In the genomic region with DNA sequence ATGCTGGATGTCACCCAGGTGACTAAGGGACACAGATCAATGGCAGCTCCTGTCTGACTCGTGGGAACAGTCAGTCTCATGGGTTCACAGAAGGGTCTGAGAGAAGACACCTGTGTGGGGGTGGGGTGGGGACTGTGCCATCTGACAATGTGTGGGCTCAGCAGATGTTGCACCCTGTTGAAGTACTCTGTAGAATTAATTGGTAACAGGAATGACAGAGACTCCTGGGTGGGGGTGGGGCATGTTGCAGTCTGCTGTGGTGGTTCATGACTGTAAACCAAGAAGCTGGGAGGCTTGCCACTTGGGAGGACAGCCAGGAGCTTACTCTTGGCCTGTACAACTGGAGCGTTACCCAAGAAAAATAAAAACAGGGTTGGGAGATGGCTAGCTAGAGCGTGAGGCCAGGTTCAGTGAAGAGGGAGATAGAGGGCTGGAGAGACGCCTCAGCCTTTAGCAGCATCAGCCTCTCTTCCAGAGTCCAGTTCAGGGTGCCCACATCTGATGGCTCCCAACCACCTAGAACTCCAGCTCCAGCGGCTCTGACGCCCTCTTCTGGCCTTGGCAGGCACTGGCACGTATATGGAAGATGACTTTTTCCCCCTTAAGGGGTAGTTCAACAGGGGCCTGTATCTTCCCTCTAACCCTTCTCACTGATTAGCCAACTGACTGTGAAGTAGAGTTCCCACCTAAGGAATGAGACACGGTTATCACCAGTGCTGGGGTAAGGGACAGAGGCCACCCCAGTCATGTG, we compare ENCODE assay signal across 8 mouse cellular contexts. TPM values are rescaled to one million over a fixed set of nuclear protein-coding genes. Genes with fewer than 3 reads are reported as not detected.
A peak's percentile ranks its signal among the peaks of the same experiment; 100 is the strongest.
DNase-seq lines count a peak whose midpoint lies in the region; ATAC-seq lines count a peak whose summit lies in the region.

No protein-coding gene starts in this region.

- H3K9me3 ChIP-seq in embryonic facial prominence, embryonic 11.5 days (replicated peaks; ENCODE audit: control insufficient read depth, low read length) = no peaks in the 10 kb centered on the region
- no peaks in the 10 kb centered on the region for H3K9me3 ChIP-seq in embryonic facial prominence, embryonic 10.5 days
- H3K9me3 ChIP-seq in lung, embryonic 16.5 days (ENCODE audit: control insufficient read depth, low read length) = no peaks in the 10 kb centered on the region

- no peaks in the 10 kb centered on the region for H3K27me3 ChIP-seq in embryonic facial prominence, embryonic 11.5 days (ENCODE audit: control insufficient read depth, insufficient read depth, low read length)
- H3K27me3 ChIP-seq in embryonic facial prominence, embryonic 10.5 days (replicated peaks; ENCODE audit: low read depth, poor library complexity, severe bottlenecking) = 0 out of 2 replicates have a peak, but pooled peaks cover 8% of the 10 kb centered on the region
- no peaks in the 10 kb centered on the region for H3K27me3 ChIP-seq in lung, embryonic 16.5 days (ENCODE audit: control insufficient read depth, insufficient read depth, low read depth, low read length)

- no peaks in the 10 kb centered on the region; the same call in 1 of the 2 replicates for H3K4me1 ChIP-seq in embryonic facial prominence, embryonic 11.5 days (ENCODE audit: control insufficient read depth, insufficient read depth, low read length)
- H3K4me1 ChIP-seq in embryonic facial prominence, embryonic 10.5 days = peaks cover 19% of the 10 kb centered on the region
- no peaks in the 10 kb centered on the region for H3K4me1 ChIP-seq in lung, embryonic 16.5 days (replicated peaks; ENCODE audit: control insufficient read depth, insufficient read depth, low read length)

- no peaks in the 10 kb centered on the region for H3K36me3 ChIP-seq in embryonic facial prominence, embryonic 11.5 days (replicated peaks; ENCODE audit: control insufficient read depth, insufficient read depth, low read depth, low read length)
- H3K36me3 ChIP-seq in embryonic facial prominence, embryonic 10.5 days (replicated peaks) = no peaks in the 10 kb centered on the region
- no peaks in the 10 kb centered on the region for H3K36me3 ChIP-seq in lung, embryonic 16.5 days (ENCODE audit: control insufficient read depth, insufficient read depth, low read length)

- no peak overlapping the region for H3K9ac ChIP-seq in embryonic facial prominence, embryonic 11.5 days (replicated peaks; ENCODE audit: low read length)
- no peak overlapping the region for H3K9ac ChIP-seq in lung, embryonic 16.5 days (ENCODE audit: low read length)

- no peak overlapping the region for H3K4me2 ChIP-seq in embryonic facial prominence, embryonic 11.5 days (ENCODE audit: low read depth, low read length)
- no peak overlapping the region for H3K4me2 ChIP-seq in lung, embryonic 16.5 days (ENCODE audit: low read depth, low read length)

- no peak overlapping the region for H3K27ac ChIP-seq in embryonic facial prominence, embryonic 11.5 days (replicated peaks; ENCODE audit: low read depth, low read length)
- no peak overlapping the region for H3K27ac ChIP-seq in embryonic facial prominence, embryonic 10.5 days (replicated peaks)
- no peak overlapping the region for H3K27ac ChIP-seq in lung, embryonic 16.5 days (ENCODE audit: low read length)

- WGBS in embryonic facial prominence, embryonic 11.5 days = 47% methylated on average over 8 of the region's 8 CpGs
- 51% methylated on average over 8 of the region's 8 CpGs for WGBS in embryonic facial prominence, embryonic 10.5 days
- whole genome bisulfite sequencing in lung, embryonic 16.5 days = 44% methylated on average over 8 of the region's 8 CpGs

- DNase-seq in embryonic facial prominence, embryonic 11.5 days (ENCODE audit: low spot score) = no peak
- DNase-seq in embryonic facial prominence, embryonic 10.5 days (ENCODE audit: low spot score) = no peak
- DNase-seq in right cerebral cortex, postnatal 4 days = peak; percentile 66
- no peak for DNase-seq in right cerebral cortex, postnatal 25 days
- peak; percentile 75 for DNase-seq in kidney, adult 18-20 months
- peak; percentile 67 for DNase-seq in thymus, postnatal 25 days
- DNase-seq in spleen, adult 12 weeks (ENCODE audit: low spot score) = no peak

- H3K4me3 ChIP-seq in embryonic facial prominence, embryonic 11.5 days (ENCODE audit: low read depth, low read length) = no peak overlapping the region
- H3K4me3 ChIP-seq in embryonic facial prominence, embryonic 10.5 days = no peak overlapping the region
- no peak overlapping the region for H3K4me3 ChIP-seq in lung, embryonic 16.5 days (ENCODE audit: low read length)

- 0 out of 2 replicates have a peak, but pooled peaks have one; percentile 58 for ATAC-seq in embryonic facial prominence, embryonic 11.5 days (replicated peaks; ENCODE audit: insufficient number of reproducible peaks, low FRiP score, low TSS enrichment, low read depth)
- ATAC-seq in lung, embryonic 16.5 days (ENCODE audit: low read depth) = peak; percentile 61

RNA-seq across cellular contexts. Expression of a gene that starts 10.6 kb away (rescaled TPM):
- 23.9 and 27.9 TPM in 2 replicates for polyA plus RNA-seq in embryonic facial prominence, embryonic 11.5 days (2014; fragmentation: Nextera tagmentation; extraction: Ambion mirVana)
- 15.7 and 19.8 TPM in 2 replicates for polyA plus RNA-seq in embryonic facial prominence, embryonic 10.5 days (2016; fragmentation: Nextera tagmentation; extraction: Ambion mirVana)
- 3.9 and 5.4 TPM in 2 replicates for polyA plus RNA-seq in lung, embryonic 16.5 days (2015; fragmentation: Nextera tagmentation; extraction: Ambion mirVana)

RNA-seq across cellular contexts. Expression of a gene that starts 32.8 kb away (rescaled TPM):
- 4.6 and 4.8 TPM in 2 replicates for polyA plus RNA-seq in embryonic facial prominence, embryonic 11.5 days (2014; fragmentation: Nextera tagmentation; extraction: Ambion mirVana)
- 3.9 and 4.0 TPM in 2 replicates for polyA plus RNA-seq in embryonic facial prominence, embryonic 10.5 days (2016; fragmentation: Nextera tagmentation; extraction: Ambion mirVana)
- polyA plus RNA-seq in lung, embryonic 16.5 days (2015; fragmentation: Nextera tagmentation; extraction: Ambion mirVana) = 4.0 and 6.9 TPM in 2 replicates

RNA-seq across cellular contexts. Expression of a gene that starts 58.3 kb away (rescaled TPM):
- polyA plus RNA-seq in embryonic facial prominence, embryonic 11.5 days (2014; fragmentation: Nextera tagmentation; extraction: Ambion mirVana) = 6.3 and 7.3 TPM in 2 replicates
- 5.7 and 7.0 TPM in 2 replicates for polyA plus RNA-seq in embryonic facial prominence, embryonic 10.5 days (2016; fragmentation: Nextera tagmentation; extraction: Ambion mirVana)
- polyA plus RNA-seq in lung, embryonic 16.5 days (2015; fragmentation: Nextera tagmentation; extraction: Ambion mirVana) = 13.0 and 14.5 TPM in 2 replicates

Comparison
In these comparisons a context has a peak if more than half of its experiments do, and no peak if none do; other contexts are left out.
1. DNase-seq: peak in right cerebral cortex, postnatal 4 days (single experiment), kidney, adult 18-20 months (single experiment) and thymus, postnatal 25 days (single experiment); none in embryonic facial prominence, embryonic 11.5 days (single experiment), embryonic facial prominence, embryonic 10.5 days (single experiment), right cerebral cortex, postnatal 25 days (single experiment) and spleen, adult 12 weeks (single experiment).